Mouse (Mus musculus): ENCODE data around the gene Ftcd. TPM values are rescaled to one million over a fixed set of nuclear protein-coding genes. Genes with fewer than 3 reads are reported as not detected.

Gene Ftcd
- polyA plus RNA-seq, 1 experiment = 0.03 TPM

DNA sequence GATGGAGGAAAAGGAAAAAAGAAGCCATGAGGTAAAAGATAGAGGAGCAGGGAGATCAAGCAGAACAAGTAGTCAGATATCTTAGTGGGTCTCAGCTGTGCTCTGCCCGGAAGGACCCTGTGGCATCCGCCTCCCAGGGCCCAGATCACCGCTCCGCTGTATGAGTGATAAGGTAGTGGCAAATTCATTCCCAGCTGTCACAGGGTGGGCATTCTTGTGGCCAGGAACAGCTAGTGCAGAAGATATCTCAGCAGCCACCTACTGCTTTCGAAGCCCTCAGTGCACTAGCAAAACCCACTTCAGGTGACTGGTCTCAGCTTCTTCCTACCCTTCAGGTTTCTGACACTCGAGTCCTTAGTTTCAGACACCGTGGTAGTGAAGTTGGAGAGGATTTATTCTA, 37.0 kb downstream of the Ftcd start:
- TF ChIP-seq POLR2A (IDR thresholded peaks at IDR 0.05; ENCODE audit: borderline replicate concordance, extremely low read depth, insufficient read depth, insufficient read length, poor library complexity, severe bottlenecking) (no peak), CTCF (IDR thresholded peaks at IDR 0.05; ENCODE audit: borderline replicate concordance, extremely low read depth, insufficient read depth, insufficient read length) (no peak)
- DNase-seq (ENCODE audit: low read depth) = no peak

DNA sequence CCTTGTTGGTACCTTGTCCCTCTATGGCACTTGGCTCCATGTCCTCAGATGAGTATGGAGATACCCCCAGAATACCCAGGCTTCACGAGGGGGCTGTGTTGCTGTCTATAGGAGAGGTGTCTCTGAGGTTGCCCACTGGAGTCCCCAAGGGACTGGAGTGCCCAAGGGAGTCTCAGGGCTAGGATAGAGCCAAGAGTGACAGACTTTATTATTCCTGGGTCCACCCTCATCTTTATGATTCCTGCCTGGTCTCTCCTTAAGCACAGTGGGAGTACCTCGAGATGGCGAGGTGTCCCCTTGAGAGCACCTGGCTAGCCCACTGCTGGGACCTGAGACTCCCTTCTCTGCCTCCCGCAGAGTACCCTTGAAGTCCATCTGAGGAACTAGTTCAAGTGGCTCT, 47.0 kb downstream of the Ftcd start:
- no peak for DNase-seq (ENCODE audit: low read depth)
- TF ChIP-seq POLR2A (IDR thresholded peaks at IDR 0.05; ENCODE audit: borderline replicate concordance, extremely low read depth, insufficient read depth, insufficient read length, poor library complexity, severe bottlenecking) = no peak
- TF ChIP-seq CTCF (IDR thresholded peaks at IDR 0.05; ENCODE audit: borderline replicate concordance, extremely low read depth, insufficient read depth, insufficient read length) = no peak

DNA sequence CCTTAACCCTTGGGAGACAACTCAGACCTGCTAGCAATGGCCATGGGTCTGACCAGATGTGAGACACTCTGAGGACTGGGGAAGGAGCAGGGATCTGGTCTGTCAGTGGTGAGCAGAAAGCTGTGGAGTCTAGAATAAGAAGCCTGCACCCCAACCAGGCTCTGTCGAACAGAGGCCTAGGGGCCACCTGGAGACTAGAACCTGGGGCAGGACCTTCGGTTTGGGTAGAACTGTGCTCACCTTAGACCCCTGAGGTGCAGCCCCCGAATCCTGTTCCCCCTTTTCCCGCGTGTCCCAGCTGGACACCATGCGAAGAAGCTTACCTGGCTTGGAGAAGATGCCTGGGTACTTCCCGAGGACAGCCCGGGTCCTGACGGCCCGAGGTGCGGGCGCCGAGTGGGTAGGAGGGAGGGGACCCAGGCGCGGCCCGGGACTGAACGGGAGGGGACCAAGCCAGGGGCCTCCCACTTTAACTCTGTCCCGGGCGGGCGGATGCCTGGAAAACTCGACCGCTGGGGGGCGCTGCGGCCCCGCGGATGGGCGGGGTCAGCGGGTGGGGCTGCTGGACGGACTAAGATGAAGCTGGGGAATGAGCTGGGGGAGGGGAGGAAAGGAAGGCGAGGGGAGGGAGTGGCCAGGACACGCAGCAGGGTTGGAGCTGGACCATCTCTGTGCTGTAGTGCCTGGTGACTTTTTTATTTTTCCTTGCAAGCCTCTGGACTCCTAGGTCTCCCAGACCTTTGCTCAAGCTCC, 47.7 kb downstream of the Ftcd start, which contains the start of gene Col6a2:
Gene Col6a2, minus strand, starts transcription at position 703 of the 753 bp plus-strand sequence.
- peak; percentile 62 for TF ChIP-seq CTCF (IDR thresholded peaks at IDR 0.05; ENCODE audit: borderline replicate concordance, extremely low read depth, insufficient read depth, insufficient read length)
- no peak for TF ChIP-seq POLR2A (IDR thresholded peaks at IDR 0.05; ENCODE audit: borderline replicate concordance, extremely low read depth, insufficient read depth, insufficient read length, poor library complexity, severe bottlenecking)
- DNase-seq (ENCODE audit: low read depth) = peak; percentile 76

DNA sequence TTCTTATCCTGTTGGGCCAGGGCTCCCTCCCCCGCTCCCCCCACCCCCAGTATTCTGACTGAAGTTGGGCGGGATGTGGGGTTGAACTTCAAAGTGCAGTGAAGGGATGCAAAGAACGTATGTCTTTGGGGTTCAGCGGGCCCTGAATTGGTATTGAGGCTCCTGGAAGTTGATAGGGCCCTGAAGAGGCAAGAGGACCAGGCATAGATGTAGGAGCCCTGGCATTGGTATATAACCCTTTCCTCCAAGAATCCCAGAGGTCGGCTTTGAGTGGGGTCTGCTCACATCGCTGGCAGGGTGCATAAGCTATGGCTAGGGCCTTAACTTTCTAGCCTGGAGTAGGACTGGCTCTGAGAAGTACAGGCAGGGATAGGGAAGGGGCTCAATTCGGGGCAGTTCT, 48.3 kb downstream of the Ftcd start:
- TF ChIP-seq CTCF (IDR thresholded peaks at IDR 0.05; ENCODE audit: borderline replicate concordance, extremely low read depth, insufficient read depth, insufficient read length) = no peak
- no peak for TF ChIP-seq POLR2A (IDR thresholded peaks at IDR 0.05; ENCODE audit: borderline replicate concordance, extremely low read depth, insufficient read depth, insufficient read length, poor library complexity, severe bottlenecking)

DNA sequence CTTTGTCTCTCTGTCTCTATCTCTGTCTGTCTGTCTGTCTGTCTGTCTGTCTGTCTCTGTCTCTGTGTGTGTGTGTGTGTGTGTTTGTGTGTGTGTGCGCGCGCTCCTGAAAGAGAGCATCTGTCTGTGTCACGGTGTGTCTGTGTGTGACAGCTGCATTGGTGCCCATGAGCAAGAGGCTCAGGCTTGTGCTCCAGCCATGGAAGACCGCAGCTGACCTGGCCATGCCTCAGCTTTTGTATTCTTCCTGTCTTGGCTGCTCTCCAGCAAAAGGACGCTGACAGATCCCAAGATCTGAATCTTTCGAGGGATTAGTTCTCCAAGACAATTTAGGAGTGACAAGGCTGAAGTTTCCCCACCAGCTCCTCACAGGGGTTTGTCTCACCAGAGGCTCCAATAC, 49.5 kb downstream of the Ftcd start:
- DNase-seq (ENCODE audit: low read depth) = no peak
- TF ChIP-seq POLR2A (IDR thresholded peaks at IDR 0.05; ENCODE audit: borderline replicate concordance, extremely low read depth, insufficient read depth, insufficient read length, poor library complexity, severe bottlenecking) (no peak), CTCF (IDR thresholded peaks at IDR 0.05; ENCODE audit: borderline replicate concordance, extremely low read depth, insufficient read depth, insufficient read length) (no peak)

More for the DNA sequence above, 48.3 kb downstream of the Ftcd start:
- no peak for DNase-seq (ENCODE audit: low read depth)

DNA sequence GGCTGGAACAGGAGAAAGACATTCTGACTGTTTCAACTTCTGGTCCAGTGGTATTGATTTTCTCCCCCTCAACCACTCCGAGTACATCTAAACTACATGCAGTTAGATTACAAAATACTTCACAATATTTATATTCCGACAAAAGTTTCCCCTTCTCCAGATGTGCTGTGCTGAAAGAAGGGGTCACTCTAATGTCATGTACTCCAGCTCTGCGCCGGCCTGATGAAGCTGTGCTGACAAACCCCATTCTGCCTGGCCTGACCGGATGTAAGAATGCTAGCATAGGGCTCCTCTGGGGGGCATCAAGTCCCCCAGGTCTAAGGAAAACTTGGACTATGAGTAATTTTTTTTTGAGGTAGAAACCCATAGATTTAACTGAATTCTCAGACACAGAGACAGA, 52.3 kb downstream of the Ftcd start:
- TF ChIP-seq POLR2A (IDR thresholded peaks at IDR 0.05; ENCODE audit: borderline replicate concordance, extremely low read depth, insufficient read depth, insufficient read length, poor library complexity, severe bottlenecking) (no peak), CTCF (IDR thresholded peaks at IDR 0.05; ENCODE audit: borderline replicate concordance, extremely low read depth, insufficient read depth, insufficient read length) (no peak)
- DNase-seq (ENCODE audit: low read depth) = no peak

DNA sequence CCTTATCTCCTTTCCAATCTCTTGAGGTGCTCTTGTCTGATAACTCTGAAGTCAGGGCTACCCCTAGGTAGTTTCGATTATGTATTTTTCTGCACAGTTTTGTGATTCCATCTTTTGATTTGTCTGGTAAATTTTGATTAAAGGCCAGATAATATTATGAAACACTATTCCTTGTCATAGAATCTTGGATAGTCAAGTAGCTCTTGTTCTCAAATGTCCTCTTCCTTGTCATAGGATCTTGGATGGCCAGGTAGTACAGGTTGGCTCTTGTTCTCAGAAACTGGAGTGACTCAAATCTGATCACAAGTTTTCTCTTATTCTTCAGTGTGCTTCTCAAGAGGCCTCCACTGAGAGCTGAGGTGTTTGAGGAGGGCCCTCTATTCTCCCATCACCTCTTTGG, 55.2 kb downstream of the Ftcd start:
- no peak for TF ChIP-seq POLR2A (IDR thresholded peaks at IDR 0.05; ENCODE audit: borderline replicate concordance, extremely low read depth, insufficient read depth, insufficient read length, poor library complexity, severe bottlenecking)
- TF ChIP-seq CTCF (IDR thresholded peaks at IDR 0.05; ENCODE audit: borderline replicate concordance, extremely low read depth, insufficient read depth, insufficient read length) = no peak
- DNase-seq (ENCODE audit: low read depth) = no peak

DNA sequence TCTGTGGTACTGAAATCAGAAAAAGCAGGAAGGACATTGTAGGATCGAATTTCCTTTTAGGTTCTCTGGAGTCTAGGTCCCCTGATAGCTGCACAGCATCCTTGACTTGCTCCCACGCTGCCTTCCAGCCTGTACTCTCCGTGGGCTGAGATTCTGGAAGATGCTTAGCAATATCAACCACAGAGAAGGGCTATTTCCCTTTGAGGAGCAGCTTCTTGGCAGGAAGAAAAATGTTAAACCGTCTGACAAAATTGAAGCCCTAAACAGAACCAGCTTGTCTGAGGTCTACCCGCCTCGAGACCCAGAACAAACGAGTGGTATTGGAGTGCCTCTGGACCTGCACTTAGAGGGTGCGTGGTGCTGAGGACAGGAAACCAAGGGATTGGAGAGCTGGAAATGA, 57.2 kb downstream of the Ftcd start:
- DNase-seq (ENCODE audit: low read depth) = no peak
- TF ChIP-seq CTCF (IDR thresholded peaks at IDR 0.05; ENCODE audit: borderline replicate concordance, extremely low read depth, insufficient read depth, insufficient read length) (no peak), POLR2A (IDR thresholded peaks at IDR 0.05; ENCODE audit: borderline replicate concordance, extremely low read depth, insufficient read depth, insufficient read length, poor library complexity, severe bottlenecking) (no peak)

DNA sequence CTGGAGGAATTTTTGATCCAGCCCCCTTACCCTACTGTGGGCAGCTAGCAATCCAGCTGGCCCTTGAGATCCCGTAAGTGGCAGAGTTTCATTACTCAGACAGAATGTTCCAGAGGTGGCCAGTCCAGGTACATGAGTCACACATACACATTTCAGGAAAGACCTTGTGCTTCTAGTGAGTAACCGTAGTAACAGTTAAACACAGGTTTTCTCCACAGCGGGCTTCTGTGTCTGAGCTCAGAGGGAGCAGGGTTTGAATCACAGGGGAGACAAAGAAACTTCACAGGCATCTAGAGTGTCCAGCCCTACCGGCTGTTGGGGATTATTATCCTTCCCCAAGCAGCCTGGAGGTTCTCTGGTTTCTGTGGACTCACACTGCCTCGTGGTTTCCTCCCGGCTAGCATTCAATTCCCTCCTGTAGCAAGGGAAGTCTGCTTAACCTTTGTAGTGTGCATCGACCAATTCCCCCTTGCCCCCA, 58.7 kb downstream of the Ftcd start:
- no peak for DNase-seq (ENCODE audit: low read depth)
- TF ChIP-seq POLR2A (IDR thresholded peaks at IDR 0.05; ENCODE audit: borderline replicate concordance, extremely low read depth, insufficient read depth, insufficient read length, poor library complexity, severe bottlenecking) (no peak), CTCF (IDR thresholded peaks at IDR 0.05; ENCODE audit: borderline replicate concordance, extremely low read depth, insufficient read depth, insufficient read length) (no peak)

DNA sequence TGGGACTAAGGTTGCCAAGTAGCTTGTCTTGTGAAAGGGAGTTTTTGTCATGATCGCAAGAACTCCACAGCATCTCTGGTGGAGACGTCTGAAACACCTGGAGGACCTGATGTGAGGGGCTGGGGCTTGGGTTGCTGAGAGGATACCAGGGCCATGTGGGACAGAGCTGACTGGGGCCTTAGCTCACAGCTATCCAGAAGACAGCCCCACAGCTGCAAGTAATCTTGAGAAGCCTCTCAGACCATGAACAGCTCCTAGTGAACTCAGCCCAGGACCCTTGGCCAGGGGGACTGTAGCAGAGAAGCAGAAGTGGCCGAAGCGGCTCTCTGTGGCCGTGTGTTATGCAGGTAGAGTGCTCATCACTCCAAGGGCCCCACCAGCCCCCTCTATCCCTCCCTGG, 59.1 kb downstream of the Ftcd start:
- DNase-seq (ENCODE audit: low read depth) = no peak
- TF ChIP-seq CTCF (IDR thresholded peaks at IDR 0.05; ENCODE audit: borderline replicate concordance, extremely low read depth, insufficient read depth, insufficient read length) (no peak), POLR2A (IDR thresholded peaks at IDR 0.05; ENCODE audit: borderline replicate concordance, extremely low read depth, insufficient read depth, insufficient read length, poor library complexity, severe bottlenecking) (no peak)

DNA sequence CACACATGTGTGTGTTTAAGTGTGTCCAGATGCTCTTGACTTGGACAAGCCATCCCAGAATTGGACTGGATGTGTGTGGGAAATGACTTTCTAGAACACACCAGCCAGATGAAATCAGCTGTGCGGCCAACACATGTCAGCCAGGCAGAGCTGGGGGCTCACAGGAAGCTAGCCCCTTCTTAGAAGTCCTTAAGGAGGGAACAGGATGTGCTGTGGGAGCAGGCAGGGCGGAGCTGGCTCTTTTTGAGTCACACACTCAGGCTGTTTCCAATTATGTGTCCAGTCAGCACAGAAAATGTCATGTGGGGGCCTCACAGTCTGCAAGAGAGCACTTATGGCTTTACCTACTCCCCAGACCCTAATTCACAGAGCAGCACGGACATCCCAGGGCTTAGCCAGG, 60.6 kb downstream of the Ftcd start:
- DNase-seq (ENCODE audit: low read depth) = no peak
- TF ChIP-seq CTCF (IDR thresholded peaks at IDR 0.05; ENCODE audit: borderline replicate concordance, extremely low read depth, insufficient read depth, insufficient read length) (no peak), POLR2A (IDR thresholded peaks at IDR 0.05; ENCODE audit: borderline replicate concordance, extremely low read depth, insufficient read depth, insufficient read length, poor library complexity, severe bottlenecking) (no peak)

DNA sequence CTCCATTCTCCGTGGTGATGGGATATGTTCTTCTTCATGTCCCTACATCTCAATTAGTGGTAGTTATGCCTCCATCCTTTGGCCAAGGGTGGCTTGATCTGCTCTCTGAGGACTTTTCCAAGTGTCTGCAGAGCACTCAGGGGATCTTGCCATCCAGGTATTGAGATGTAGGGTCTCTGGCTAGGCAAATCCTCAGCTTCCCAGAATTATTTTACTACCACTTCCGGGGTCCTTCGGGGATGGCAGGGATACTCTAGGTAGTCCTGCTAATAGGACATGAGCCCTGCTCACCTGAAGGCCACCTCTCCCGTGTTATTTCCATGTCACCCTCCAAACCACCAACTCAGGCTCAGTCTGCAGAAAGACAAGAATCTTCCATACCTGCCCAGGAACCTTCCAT, 61.2 kb downstream of the Ftcd start:
- DNase-seq (ENCODE audit: low read depth) = no peak
- TF ChIP-seq POLR2A (IDR thresholded peaks at IDR 0.05; ENCODE audit: borderline replicate concordance, extremely low read depth, insufficient read depth, insufficient read length, poor library complexity, severe bottlenecking) (no peak), CTCF (IDR thresholded peaks at IDR 0.05; ENCODE audit: borderline replicate concordance, extremely low read depth, insufficient read depth, insufficient read length) (no peak)

Other genes starting within 250 kb of the Ftcd start
- gene Dip2a, start 230.4 kb upstream of the Ftcd start, polyA plus RNA-seq (2012; rRNA removed) = 38.3 and 43.2 TPM in 2 replicates
- not detected in 2 replicates for gene AC141477.1, start 135.2 kb upstream of the Ftcd start, polyA plus RNA-seq (2012; rRNA removed)
- 20.7 and 30.5 TPM in 2 replicates for gene Pcnt, start 132.9 kb upstream of the Ftcd start, polyA plus RNA-seq (2012; rRNA removed)
- not detected in 2 replicates for gene 2610028H24Rik, start 126.6 kb upstream of the Ftcd start, polyA plus RNA-seq (2012; rRNA removed)
- gene Mcm3ap, start 106.7 kb upstream of the Ftcd start, polyA plus RNA-seq (2012; rRNA removed) = 59.7 and 61.8 TPM in 2 replicates
- 3.7 and 4.3 TPM in 2 replicates for gene Ybey, start 106.5 kb upstream of the Ftcd start, polyA plus RNA-seq (2012; rRNA removed)
- 51.4 and 57.8 TPM in 2 replicates for gene Lss, start 44.1 kb upstream of the Ftcd start, polyA plus RNA-seq (2012; rRNA removed)
- 0.36 and 0.39 TPM in 2 replicates for gene Spatc1l, start 13.4 kb upstream of the Ftcd start, polyA plus RNA-seq (2012; rRNA removed)
- gene Col6a2, start 48.0 kb downstream of the Ftcd start, polyA plus RNA-seq (2012; rRNA removed) = 28.1 and 49.8 TPM in 2 replicates
- gene Col6a1, start 150.5 kb downstream of the Ftcd start, polyA plus RNA-seq (2012; rRNA removed) = 30.4 and 47.4 TPM in 2 replicates

Data from brain, embryonic 14.5 days (tissue).